Mouse (Mus musculus) megakaryocyte, embryonic 14.5 days (primary cell): ENCODE measurements at regions not wholly inside any gene's neighbourhood (a gene's known extent, or its start where the extent isn't known, plus 50 kb on each side); places are given as distances from the start of the nearest gene placed in this dataset.
"Not testable (repeated sequence)": the region's sequence is repeated elsewhere in the genome, so short reads cannot be mapped to it uniquely, and the experiment has no call there.

ENCODE experiments used
- FLI1 ChIP-seq: IDR thresholded peaks from 2 replicates; pipeline ENCODE4 v1.6.1; 2012; ENCODE audit warnings: low read length, inconsistent platforms, mixed read lengths
- GATA1 ChIP-seq: IDR thresholded peaks from 3 replicates; pipeline ENCODE4 v1.6.1; 2012; ENCODE audit warnings: mixed read lengths, low read length, inconsistent platforms, borderline replicate concordance

DNA sequence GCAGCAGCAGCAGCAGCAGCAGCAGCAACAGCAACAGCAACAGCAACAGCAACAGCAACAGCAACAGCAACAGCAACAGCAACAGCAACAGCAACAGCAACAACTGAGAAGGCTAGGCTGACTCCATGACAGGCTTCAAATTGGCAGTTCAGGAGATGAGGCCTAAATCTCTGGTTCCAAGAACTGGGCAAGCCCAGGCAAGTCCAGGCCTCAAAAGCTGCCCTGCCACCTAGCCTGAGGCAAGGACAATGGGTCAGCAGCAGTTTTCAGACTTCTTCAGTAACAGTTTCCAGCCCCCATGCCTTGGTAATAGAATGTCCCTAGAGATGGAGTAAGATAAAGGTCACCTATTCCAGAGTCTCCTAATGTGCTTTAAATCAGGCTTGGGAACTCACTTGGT lies 158.1 kb downstream of the Spata19 start:
- not testable (repeated sequence) for TF ChIP-seq GATA1, FLI1
